Mouse (Mus musculus): ENCODE measurements around the gene Gltp. TPM values are rescaled to one million over a fixed set of nuclear protein-coding genes. Genes with fewer than 3 reads are reported as not detected.

Gltp gene
- total RNA-seq, 2 experiments from 2014 or later, result 15.3 to 16.8 TPM

GRCm38 (mm10) chr5:114664139-114664538 lies 26.6 kb downstream of the Gltp start:
- DNase-seq, result no peak
- intact Hi-C loops (cut with DNase I), result no loop called here

GRCm38 (mm10) chr5:114661029-114661428 lies 29.8 kb downstream of the Gltp start:
- no peak for DNase-seq
- intact Hi-C loops (cut with DNase I), result no loop called here

GRCm38 (mm10) chr5:114658255-114658654 lies 32.5 kb downstream of the Gltp start, which contains the start of gene Trpv4:
Gene Trpv4, minus strand, starts transcription at chr5:114658421.
- DNase-seq, result no peak
- intact Hi-C loops (cut with DNase I), result no loop called here

- no peak for DNase-seq
- intact Hi-C loops (cut with DNase I), result no loop called here
These were observed 33.4 kb downstream of the Gltp start for GRCm38 (mm10) chr5:114657426-114657825.

GRCm38 (mm10) chr5:114656305-114656704 lies 34.5 kb downstream of the Gltp start:
- no peak for DNase-seq
- intact Hi-C loops (cut with DNase I), result no loop called here

GRCm38 (mm10) chr5:114655721-114656120 lies 35.1 kb downstream of the Gltp start:
- intact Hi-C loops (cut with DNase I), result no loop called here
- DNase-seq, result no peak

- DNase-seq, result no peak
- intact Hi-C loops (cut with DNase I), result no loop called here
These were observed 36.9 kb downstream of the Gltp start for GRCm38 (mm10) chr5:114653656-114654437.

GRCm38 (mm10) chr5:114651449-114651848 lies 39.3 kb downstream of the Gltp start:
- intact Hi-C loops (cut with DNase I), result no loop called here
- DNase-seq, result no peak

GRCm38 (mm10) chr5:114651002-114651401 lies 39.8 kb downstream of the Gltp start:
- DNase-seq, result no peak
- intact Hi-C loops (cut with DNase I), result no loop called here

- no peak for DNase-seq
- intact Hi-C loops (cut with DNase I), result no loop called here
These were observed 42.0 kb downstream of the Gltp start for GRCm38 (mm10) chr5:114648728-114649311.

- intact Hi-C loops (cut with DNase I), result no loop called here
- DNase-seq, result no peak
These were observed 43.4 kb downstream of the Gltp start for GRCm38 (mm10) chr5:114647211-114647974.

- intact Hi-C loops (cut with DNase I), result no loop called here
- no peak for DNase-seq
These were observed 44.9 kb downstream of the Gltp start for GRCm38 (mm10) chr5:114645916-114646315.

- intact Hi-C loops (cut with DNase I), result no loop called here
- DNase-seq, result no peak
These were observed 45.9 kb downstream of the Gltp start for GRCm38 (mm10) chr5:114644918-114645317.

- DNase-seq, result no peak
- intact Hi-C loops (cut with DNase I), result no loop called here
These were observed 50.0 kb downstream of the Gltp start for GRCm38 (mm10) chr5:114640809-114641208.

GRCm38 (mm10) chr5:114639645-114639957 lies 51.2 kb downstream of the Gltp start:
- intact Hi-C loops (cut with DNase I), result no loop called here
- DNase-seq, result no peak

- intact Hi-C loops (cut with DNase I), result no loop called here
- DNase-seq, result peak; percentile 90
These were observed 51.8 kb downstream of the Gltp start for GRCm38 (mm10) chr5:114638769-114639644.

GRCm38 (mm10) chr5:114636091-114636490 lies 54.7 kb downstream of the Gltp start:
- intact Hi-C loops (cut with DNase I), result no loop called here

GRCm38 (mm10) chr5:114631336-114631735 lies 59.4 kb downstream of the Gltp start:
- intact Hi-C loops (cut with DNase I), result no loop called here

More at GRCm38 (mm10) chr5:114636091-114636490, 54.7 kb downstream of the Gltp start:
- DNase-seq, result no peak

GRCm38 (mm10) chr5:114625590-114625989 lies 65.2 kb downstream of the Gltp start:
- intact Hi-C loops (cut with DNase I), result no loop called here
- DNase-seq, result peak; percentile 79

More at GRCm38 (mm10) chr5:114631336-114631735, 59.4 kb downstream of the Gltp start:
- DNase-seq, result no peak

- no peak for DNase-seq
These were observed 70.5 kb downstream of the Gltp start for GRCm38 (mm10) chr5:114620305-114620704.

More at GRCm38 (mm10) chr5:114620305-114620704, 70.5 kb downstream of the Gltp start:
- intact Hi-C loops (cut with DNase I), result no loop called here

Data from left cerebral cortex, postnatal 4 days (tissue).